Mouse (Mus musculus): ENCODE results near the gene Clmp.
A peak's percentile ranks its signal among the peaks of the same experiment; 100 is the strongest.
"Not testable (repeated sequence)": the region's sequence is repeated elsewhere in the genome, so short reads cannot be mapped to it uniquely, and the experiment has no call there.

Gene Clmp

DNA sequence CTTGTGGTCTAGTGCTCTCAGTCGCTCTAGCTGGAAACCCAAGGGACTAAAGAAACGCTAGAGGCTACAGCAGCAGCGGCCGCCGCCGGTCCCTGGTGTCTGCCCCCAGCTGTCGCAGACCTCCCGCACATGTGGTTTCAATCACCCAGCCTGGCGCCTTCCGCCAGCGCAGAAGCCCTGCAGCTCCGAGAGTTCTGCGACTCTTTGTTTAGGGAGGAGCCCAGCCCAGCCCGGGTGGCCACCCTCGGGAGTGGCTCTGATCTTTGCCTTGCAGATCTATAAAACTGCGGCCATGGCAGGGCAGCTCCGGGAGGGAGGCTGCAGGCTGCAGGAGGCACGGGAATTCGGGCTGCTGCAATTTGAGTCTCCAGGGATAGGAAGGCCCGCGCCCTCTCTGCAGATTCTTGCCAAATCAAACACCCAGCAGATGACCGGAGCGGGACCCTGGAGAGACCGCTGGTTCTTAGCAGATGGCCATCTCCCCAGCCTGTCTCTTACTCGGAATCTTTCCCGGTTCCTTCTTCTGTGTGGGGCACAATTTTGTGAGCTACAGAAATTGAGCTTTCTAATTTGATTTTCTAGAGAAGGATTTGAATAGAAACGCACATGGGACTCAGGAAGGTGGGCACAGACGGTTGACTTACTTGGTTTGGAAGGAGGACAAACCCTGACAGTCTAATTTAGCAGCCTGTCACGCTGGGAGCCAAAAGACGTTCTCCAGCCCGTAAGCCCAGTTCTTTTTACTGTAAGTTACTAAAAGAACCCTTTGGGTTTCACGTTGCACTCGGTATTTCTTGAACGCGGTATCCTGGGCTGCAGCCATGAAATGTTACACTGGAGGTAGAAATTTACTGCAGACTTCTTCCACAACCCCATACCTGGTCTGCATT lies 45.2 kb downstream of the Clmp start:
- DNase-seq (ENCODE audit: low read depth, low spot score), result peak; percentile 80

DNA sequence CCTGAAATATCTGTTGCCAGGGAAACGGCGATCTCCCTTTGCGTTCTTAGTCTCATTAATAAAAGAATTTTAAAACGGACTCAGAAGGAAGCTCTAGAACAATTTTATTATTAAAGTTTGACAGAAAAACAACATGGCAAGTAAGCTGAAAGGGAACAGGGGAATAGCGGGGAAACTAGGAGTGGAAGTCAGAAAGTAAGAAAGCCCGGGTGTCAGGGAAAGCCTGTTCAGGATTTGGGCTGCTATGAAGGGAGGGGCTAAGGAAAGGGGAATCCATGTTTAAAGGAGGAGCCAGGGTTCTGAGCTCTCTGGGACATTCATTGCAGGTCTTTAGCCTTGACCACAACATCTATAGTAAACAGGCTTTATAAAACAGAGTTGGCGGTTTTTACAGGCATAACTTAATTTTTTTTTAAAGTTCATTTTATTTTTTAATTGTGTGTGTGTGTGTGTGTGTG lies 45.9 kb downstream of the Clmp start:
- peak; percentile 60 for DNase-seq (ENCODE audit: low read depth, low spot score)

DNA sequence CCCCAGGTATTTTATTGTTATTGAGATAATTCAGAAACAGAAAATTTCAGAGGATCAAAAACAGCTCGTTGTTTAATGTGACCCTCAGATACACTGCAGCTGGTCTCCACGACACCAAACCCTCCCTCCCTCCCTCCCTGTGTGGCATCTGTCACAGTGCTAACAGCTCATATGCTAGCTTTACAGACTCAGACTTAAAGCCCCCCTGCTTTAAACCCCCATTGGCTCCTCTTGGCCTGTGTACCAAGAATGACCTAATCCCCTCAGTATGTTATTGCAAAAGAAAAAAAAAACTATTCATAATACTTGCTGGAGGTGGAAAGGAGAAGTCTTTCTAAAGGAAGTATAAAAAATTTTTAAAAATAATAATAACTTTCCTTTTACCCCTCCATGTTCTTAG lies 46.5 kb downstream of the Clmp start:
- no peak for DNase-seq (ENCODE audit: low read depth, low spot score)

DNA sequence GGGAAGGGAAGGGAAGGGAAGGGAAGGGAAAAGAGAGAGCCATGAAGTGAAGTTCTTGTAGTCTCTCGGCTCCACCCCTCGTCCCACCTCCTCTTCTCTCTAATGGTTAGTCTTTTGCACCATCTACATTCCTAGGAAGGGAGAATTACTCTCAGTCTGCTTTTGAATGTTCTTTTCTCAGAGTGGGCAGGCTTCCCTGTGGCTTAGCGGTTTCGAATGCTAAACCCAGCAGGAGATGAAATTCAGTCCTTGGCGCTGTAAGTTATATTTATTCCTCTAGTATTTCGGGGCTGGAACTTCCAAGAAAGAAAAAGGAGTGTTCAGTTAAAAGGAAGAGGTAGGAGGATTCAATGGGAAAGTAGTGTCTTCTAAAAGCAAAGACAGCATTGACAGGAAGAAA lies 51.4 kb downstream of the Clmp start:
- DNase-seq (ENCODE audit: low read depth, low spot score), result no peak

DNA sequence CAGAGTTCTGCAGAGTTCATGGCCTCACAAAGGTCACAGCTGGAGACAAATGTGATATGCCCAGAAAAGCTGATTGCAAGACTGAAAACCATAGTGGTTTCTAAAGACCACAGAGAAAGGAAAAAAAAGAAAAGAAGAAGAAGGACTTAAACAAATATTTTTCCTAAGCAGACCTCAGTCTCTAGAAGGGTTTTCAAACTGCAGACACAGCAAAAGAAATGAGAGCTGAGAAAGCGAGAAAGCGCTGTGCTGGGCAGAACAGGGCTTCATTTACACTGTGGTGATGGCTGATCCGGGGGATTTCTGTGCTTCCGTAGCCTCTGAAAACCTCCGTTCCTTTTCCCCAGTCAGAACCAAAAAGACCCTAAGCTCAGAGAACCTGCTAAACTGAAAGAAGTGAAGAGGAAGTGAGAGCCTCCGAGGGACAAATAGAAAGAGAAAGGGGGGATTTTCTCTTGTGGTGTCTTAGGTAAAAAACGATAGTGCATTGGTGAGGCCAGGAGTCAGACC lies 57.8 kb downstream of the Clmp start:
- no peak for DNase-seq (ENCODE audit: low read depth, low spot score)

DNA sequence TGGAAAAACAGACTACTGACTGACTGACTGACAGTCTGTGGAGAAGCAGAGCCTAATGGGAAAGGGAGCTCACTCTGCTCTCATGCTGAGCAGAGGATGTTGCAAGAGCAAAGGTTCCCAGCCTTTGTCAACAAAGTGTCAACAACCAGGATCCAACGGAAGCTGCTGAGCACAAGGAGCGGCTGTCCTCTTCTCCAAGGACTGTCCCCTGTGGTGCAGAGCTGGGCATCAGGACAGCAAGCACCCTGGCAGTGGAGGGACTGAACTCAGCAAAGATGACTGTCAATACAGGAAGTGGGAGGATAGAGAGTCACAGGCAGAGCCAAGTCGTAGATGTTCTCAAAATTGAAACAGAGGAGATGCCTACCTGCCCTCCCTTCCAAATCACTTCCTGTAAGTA lies 58.5 kb downstream of the Clmp start:
- DNase-seq (ENCODE audit: low read depth, low spot score), result no peak

DNA sequence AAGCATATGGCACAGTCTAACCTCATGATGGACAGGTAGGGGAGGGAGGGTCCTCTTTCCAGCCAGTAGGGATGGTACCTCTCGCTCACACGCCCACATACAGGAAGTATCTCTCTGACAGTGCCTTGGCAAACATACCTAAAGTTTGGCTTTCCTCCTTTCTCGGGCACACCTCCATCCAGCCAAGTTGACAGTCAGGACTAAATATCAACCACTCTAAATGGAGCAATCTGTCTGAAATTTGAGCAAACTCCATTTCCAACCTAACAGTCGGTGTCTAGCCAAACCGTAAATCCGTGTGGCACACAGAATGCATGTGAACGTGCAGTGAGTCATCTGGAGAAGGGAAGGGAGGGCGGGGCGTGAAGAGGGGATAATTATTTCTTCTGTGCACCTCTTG lies 61.0 kb downstream of the Clmp start:
- DNase-seq (ENCODE audit: low read depth, low spot score), result no peak

DNA sequence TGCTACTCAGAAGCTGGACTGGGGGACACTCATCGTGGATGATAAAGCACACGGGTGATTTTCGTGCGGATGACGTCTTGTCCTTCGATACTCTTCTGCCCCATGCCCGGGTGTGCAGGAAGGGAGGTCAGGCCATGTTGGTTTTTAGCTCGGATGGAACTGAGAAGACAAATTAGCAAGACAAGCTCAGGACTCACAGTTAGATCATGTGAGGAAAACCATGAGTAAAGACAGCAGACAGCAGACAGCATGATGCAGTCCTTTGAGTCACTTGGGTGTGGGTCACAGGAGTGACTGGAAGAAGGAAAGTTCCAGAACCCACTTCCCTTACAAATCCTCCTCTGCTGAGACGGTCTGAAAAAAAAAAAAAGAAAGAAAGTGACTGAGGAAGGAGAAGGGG lies 61.5 kb downstream of the Clmp start:
- no peak for DNase-seq (ENCODE audit: low read depth, low spot score)

DNA sequence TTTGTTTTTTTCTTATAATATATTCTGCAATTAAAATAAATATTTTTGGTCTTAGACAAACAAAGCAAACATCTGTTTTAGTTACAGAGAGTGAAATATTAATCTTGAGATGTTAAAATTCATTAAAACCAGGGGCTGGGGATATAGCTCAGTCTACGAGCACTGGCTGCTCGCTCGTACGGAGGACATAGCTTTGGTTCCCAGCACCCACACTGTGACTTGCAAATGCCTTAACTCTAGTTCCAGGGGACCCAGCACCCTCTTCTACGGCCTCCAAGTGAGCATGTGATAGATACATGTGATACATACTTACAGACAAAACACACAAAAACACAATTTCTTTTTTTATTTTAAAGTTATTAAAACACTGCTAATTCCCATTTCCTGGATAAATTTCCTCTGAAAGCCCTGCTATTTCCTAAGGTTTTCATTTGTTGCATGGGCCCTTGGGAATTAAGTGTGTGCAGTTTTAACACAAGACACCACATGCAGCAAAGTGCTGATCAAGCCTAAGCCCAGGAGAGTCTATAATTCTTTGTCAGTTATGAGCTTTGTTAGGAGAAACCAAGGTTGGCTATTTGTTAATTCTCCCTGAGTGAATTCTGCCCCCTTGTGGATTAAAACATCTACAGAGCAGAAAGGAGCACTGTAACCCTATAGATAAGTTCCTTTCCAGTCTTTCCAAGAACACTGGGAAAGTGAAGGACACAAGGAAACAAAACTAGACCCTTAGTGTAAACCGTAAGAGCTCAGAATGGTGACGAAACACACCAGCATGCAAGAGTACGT lies 64.3 kb downstream of the Clmp start:
- DNase-seq (ENCODE audit: low read depth, low spot score), result peak; percentile 71

DNA sequence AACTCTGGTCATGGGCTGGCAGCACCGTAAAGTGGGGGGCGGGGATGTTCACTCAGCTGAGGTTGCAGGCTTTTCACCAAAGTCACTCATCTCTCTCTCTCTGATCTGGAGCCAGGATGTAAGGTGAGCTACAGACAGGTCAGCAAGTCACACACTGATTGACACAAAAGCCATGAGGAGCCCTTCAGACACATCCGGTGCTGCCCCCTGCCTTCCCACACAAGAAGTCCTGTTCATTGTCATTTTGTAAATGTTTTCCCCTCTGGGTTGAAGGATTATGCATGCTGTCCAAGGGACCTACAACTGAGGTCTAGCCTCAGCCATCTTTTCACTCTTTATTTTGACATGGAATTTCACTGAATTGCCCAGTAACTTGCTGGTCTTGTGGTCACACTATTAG lies 66.0 kb downstream of the Clmp start:
- peak; percentile 23 for DNase-seq (ENCODE audit: low read depth, low spot score)

DNA sequence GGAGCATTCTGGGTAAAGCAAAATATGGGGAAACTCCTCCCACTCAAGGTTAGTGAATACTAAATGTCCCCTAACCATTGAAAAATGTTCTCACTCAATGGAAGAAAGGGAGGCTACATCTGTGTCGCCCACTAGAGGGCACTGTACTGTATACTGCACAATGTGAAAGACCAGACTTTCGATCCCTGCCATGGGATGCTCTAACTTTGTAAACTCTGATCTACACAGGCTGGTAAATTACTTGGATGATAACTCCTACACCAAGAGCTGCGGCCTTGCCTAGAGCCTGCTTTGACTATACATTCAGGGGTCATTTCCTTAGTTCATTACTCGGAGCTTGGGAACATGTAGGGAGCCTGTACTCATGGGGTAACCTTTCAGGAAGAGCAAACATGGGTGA lies 70.6 kb downstream of the Clmp start:
- DNase-seq (ENCODE audit: low read depth, low spot score), result peak; percentile 87

DNA sequence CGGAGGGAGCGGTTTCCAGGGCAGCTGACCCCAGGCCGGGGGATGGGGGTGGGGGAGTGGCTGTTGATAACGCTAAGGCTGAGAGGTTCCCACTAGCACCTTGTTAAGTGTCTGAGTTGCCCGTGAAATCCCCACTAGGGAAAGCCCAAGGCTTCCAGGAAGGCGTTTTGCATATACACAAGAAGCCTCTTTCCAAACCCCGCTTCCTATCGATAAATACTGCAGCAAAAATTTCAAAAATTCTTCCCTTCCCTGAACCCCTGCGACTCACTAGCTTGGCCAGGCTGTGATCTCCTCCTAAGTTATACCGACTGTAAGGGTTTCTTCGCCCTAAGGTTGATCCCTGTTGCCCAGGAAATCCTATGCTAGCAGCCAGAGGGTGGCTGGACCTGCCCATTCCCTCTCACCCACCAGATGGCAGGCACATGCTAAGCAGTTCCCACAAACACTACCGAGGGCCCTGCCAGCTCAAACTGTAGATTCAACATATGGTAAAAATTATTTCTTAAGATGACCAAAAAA lies 71.4 kb downstream of the Clmp start:
- peak; percentile 46 for DNase-seq (ENCODE audit: low read depth, low spot score)

DNA sequence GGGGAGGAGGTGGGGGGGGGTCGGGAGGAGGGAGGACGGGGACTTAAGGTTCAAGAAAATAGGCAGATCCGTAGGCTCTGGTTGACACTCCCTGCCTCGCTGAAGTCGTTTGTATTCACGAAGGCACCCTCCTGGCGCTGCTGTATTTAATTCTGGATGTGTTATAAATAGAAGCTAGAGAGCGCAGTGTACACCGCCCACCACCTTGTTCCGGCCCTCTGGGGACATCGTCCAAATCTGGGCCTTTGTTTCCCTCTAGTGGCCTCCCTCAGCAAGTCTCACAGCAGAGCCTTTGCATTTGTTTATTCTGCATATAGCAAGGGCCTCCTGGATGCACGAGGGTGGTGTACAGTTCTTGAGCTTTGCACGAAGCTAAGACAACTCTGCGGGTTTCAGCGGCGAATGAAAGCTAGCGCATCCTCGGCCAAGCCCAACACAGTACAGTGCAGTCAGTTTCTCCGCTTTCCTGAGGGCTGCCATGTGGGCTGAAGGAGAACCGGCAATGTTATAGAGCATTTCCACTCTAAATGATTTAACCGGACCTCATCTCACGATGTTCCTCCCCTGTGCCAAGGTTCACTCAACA lies 72.0 kb downstream of the Clmp start:
- peak; percentile 93 for DNase-seq (ENCODE audit: low read depth, low spot score)

DNA sequence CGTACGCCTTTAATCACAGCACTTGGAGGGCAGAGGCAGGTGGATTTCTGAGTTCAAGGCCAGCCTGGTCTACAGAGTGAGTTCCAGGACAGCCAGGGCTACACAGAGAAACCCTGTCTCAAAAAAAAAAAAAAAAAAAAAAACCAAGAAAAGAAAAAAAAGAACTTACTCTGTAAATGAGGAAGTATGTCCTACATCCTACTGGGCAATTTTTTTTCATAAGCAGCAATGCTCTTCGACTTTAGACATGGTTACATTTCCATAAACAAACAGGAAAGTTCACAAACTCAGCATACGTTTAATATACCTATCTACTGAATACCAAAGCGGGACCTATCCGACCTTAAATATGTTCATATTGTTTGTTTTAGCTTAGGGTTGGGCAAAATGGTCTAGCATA lies 76.6 kb downstream of the Clmp start:
- DNase-seq (ENCODE audit: low read depth, low spot score), result no peak

DNA sequence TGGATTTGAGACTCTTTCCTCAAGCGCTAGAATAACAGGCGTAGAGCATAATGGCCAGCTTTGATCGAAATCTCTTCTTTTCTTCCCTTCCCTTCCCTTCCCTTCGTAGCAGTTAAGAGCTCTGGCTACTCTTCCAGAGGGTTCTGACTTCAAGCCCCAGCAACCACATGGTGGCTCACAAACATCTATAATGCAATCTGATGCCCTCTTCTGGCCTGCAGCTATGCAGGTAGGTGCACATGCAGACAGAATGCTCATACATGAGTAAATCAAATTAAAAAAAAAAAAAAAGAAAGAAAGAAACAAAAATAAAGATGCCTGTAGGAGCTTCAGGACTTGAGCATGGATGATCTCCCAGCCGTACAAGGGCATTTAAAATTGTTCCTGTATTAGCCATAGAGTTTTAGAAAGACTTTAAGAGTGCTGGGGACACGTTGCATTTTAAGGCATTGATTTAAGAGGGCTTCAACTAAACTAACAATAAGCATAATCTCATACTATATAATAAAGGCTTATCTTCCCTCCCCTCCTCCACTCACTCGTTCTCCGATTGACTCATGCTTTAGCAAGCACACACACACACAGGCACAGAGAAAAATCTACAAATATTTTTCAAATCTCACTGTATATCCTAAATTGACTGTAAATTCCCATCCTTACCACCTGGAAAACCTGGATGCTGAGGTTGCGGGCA lies 79.3 kb downstream of the Clmp start:
- no peak for DNase-seq (ENCODE audit: low read depth, low spot score)

DNA sequence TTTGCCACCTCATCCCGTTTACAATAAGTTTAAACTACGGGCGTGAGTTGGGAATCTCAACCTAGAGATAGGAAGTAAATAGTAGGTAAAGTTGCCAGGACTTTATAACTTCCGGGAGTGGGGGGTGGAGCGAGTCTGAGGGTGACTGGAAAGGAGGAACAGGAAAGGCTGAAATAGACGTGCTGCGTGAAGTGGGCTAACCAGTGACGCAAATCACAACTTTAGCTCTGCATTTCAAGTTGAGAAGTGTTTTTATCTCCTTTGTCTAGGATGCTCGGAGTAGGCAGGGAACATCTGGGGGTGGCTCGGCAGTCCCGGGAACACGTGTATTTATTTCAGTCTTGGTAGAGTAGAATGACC lies 79.8 kb downstream of the Clmp start:
- DNase-seq (ENCODE audit: low read depth, low spot score), result peak; percentile 44

DNA sequence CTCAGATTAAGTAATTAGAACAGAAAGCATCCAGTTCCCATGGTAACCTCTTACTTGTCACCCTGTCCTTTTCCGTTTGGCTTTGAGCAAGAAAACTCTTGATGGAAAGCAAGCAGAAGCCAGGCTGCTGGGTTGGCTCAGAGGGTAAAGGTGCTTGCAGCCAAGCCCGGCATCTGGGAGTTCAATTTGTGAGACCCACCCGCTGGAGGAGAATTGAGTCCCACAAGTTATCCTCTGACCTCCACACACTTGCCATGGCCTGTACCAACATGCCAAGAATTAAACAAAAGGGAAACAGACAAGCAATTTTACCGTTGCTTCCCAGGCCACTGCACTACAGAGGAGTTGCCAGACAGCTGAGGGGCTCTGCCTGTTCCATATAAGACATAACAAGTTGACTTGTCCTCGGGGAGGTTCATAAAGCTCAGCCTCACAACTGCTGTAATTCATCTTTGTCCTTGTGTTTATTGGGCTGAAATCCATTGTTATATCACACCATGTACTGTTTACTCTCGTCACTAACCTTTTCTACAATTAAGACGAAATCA lies 80.4 kb downstream of the Clmp start:
- DNase-seq (ENCODE audit: low read depth, low spot score), result peak; percentile 43

DNA sequence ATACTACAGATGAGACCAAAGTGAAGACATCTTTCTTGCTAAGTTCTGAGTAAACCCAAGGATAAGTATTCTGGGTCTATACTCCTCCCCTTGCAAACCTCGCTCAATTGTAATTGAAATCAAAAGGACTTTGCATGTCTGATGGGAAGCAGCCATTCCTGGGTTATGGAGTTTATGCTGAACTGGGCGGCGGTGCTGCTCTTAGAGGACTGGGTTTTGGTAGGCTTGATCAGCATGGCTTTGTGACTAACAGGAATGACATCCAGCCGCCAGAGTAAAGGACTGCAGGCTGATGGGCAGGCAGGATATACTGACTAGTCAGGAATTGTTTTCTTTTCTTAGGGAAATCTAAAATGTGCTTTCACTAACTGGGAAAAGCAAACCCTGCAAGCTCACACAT lies 82.2 kb downstream of the Clmp start:
- peak; percentile 66 for DNase-seq (ENCODE audit: low read depth, low spot score)

DNA sequence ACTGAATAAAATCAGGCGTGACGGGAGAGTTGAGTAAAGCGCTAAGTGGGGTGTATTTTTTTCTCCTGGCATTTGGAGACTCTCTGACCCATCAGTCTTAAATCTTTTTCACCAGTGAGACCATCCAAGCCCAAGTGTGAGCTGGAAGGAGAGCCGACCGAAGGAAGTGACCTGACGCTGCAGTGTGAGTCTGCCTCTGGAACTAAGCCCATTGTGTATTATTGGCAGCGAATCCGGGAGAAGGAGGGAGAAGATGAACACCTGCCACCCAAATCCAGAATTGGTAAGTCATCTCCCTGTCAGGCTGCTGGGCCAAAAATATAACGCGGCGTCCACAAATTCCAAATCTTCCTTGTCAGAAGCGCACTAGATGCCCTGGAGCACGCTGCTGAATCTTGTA lies 86.5 kb downstream of the Clmp start:
- DNase-seq (ENCODE audit: low read depth, low spot score), result no peak

DNA sequence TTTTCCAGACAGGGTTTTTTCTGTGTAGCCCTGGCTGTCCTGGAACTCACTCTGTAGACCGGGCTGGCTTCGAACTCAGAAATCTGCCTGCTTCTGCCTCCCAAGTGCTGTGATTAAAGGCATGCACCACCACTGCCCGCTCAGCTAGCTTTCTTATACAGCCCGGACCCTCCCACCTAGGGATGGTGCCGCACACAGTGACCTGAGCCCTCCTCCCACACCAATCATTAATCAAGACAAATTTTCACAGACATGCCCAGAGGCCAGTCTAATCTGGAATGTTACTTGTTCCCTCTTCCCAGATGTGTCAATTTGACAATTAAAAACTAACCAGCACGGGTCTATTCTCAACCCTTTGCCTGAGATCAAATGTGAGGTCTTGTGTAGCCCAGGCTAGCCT lies 87.4 kb downstream of the Clmp start:
- DNase-seq (ENCODE audit: low read depth, low spot score), result not testable (repeated sequence)

DNA sequence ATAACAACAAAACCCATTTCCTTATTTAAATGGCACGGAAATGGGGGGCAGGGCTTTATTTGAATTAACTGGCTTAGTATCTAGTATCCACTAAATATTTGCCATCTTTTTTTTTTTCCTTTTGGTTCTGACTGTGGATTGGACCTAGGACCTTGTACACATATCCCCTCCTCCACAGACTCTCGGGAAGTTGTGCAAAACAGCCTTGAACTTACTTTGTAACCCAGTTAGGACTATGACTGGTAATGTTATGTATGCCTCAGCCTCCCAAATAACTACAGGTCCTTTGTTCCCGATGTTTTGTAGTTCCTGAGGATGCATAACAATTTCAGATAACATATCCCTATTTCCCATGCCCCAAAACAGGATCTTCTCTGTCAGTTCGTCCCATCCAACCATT lies 88.1 kb downstream of the Clmp start:
- no peak for DNase-seq (ENCODE audit: low read depth, low spot score)
